Mouse (Mus musculus) cerebellum, postnatal 25 days (tissue): ENCODE data around the gene Eri3.

Experiments used
- DNase-seq, 2 experiments: peaks; one replicate each; pipeline ENCODE4 v3.0.0; 2021; ENCODE audit warnings: mixed read lengths in 2 of 2

The Eri3 gene

GRCm38 (mm10) chr4:117581626-117582025, 31.5 kb downstream of the Eri3 start:
- no peak for DNase-seq

DNA sequence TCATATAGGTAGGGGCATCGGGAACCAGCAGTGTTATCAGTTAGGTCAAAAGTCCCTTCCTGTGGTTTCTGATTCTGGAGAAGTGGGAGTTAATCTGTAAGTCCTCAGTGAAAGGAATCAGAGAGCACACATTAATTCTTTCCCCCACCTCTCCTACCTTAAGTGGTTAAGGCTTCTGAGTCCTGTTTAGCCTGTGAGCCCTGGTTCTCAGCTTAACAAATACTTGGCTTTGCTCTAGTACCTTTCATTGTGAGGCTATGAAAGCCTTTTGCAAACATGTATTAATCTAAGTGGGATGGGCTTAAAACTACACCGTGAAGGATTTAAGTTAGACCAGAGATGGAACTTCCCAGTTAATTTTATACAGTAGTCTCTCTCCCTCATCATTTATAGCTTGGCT, 35.8 kb downstream of the Eri3 start:
- DNase-seq, result no peak

DNA sequence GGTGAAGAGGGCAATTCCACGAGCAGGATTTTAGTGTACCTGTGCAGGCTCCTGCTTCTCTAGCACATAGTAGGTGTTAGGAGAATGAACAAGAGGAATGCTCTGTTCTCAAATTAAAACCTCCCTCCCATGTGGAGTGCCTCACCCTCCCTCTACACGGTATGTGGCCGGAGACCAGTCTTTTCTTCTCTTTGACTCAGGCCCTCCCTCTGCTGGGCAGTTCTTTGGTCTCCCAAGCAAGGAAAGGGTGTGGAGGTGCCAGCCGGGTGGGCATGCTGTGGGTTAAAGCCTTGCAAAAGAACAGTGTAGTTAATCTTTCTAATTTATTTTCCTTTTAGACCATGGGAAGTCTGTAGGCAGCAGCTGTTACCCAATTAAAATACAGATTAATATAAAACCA, 37.3 kb downstream of the Eri3 start:
- no peak for DNase-seq

DNA sequence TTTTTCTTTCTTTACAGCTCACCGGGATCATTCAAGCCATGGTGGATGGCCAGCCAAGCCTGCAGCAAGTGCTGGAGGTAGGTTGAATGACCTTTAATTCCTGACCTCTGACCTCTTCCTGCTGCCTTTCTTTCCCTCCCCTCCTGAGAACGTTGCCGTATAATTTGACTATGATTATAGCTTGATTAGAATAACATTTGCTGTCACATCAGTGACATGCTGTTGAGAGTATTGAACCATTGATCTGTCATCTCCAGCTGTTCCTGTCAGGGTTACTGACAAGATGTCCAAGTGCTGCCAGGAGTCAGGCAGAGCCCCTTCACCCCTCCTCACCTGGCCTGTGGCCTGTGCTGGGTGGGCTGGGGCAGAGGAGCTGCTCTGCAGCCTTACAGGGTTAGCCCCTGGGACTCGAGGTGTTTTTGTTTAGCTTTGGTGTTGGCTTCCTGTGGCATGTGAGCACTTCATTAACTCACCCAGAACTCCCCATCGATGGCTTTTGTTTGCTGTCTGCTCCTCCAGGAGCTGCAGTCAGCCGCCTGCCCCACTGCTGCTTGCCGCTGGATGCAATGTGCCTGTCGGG, 39.0 kb downstream of the Eri3 start:
- no peak for DNase-seq

DNA sequence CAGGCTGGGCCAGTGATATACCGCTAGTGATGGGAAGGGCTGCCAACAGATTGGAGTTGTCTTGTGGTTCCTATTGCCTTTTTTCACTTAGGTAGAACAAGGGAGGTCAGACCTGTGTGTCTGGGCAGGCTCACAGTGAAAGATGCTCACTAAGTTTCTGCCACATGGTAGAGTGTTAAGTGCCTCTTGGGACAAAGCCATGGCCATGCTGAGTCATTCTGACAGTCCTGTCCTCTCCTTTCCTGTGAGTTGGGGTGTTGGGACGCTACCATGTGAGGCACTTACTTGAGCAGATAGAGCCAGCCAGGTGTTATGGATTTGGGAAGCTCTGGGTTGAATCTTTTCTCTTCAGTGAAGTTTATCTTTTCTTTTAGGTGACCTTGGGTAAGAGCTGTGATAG, 40.6 kb downstream of the Eri3 start:
- DNase-seq, result no peak

DNA sequence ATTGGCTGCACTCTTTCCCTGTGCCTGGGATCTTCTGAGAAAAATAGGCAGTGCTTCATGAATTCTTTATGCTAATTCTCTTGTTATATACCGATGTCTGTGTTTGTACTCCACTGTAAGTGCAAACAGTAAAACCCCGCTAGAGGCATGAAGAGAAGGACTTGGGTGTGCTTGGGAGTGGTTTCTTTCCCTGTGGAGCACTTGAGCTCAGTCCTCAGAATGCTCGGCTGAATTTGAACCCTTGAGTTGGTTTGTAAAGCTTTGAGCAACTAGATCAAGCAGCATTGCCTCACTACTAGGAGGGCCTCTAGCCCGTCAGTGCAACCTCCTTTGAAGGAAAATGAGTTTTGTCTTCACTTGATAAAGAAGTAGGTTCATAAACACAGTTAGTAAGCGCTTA, 42.0 kb downstream of the Eri3 start:
- no peak for DNase-seq

- no peak for DNase-seq
Measured at GRCm38 (mm10) chr4:117595293-117595692, 45.1 kb downstream of the Eri3 start.

DNA sequence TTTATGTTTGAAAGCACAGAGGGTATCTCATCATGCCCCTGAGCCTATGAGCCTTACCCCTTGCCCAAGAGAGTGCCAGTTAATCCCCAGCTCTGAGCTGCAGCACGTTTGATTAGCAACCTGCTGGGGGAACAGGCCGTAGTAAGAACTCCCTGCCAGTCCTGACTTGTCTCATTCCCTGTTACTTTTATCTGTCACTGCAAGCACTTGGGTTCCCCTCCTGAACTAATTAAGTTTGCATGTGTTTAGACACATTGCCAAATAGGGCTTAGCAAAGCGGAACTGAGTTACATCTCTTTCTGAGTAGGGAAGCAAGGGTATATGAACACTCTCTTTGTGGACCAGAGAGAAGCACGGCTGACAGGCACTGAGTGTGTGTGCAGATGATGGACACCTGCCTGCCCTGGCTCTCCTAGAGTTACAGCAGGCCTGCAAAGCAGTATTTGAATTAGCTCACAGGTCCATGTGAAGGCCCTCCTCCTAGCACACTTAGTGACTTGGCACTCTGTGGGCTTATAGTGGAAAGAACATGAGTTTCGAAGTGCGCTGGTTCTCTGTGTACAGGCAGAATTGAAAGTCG, 49.9 kb downstream of the Eri3 start:
- no peak for DNase-seq

- no peak for DNase-seq
Measured at GRCm38 (mm10) chr4:117601338-117601776, 51.2 kb downstream of the Eri3 start.

GRCm38 (mm10) chr4:117605099-117605953, 55.2 kb downstream of the Eri3 start:
- DNase-seq, result peak; percentile 43 to 63

- no peak for DNase-seq
Measured at GRCm38 (mm10) chr4:117605954-117606227, 55.7 kb downstream of the Eri3 start.

- peak; percentile 32 to 44 for DNase-seq
Measured at GRCm38 (mm10) chr4:117606831-117607610, 56.9 kb downstream of the Eri3 start.

DNA sequence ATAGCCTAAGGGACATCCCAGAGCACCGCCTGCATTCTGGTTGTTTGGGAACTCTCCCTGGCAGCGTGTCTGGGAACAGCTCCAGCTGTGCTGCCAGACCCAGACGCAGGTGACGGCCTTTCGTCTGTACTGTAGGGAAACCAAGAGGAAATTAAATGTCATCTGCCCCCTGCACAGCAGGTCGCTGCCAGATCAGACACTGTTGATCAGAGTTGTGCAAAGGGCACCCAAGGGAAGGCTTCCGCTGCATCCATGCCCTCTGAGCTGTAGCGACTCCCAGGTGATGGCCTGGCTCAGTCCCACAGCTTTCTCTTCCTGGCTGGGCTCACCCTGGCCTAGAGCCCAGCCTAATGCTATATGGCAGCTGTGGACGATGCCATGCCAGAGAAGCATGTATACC, 58.1 kb downstream of the Eri3 start:
- DNase-seq, result peak; percentile 43 to 54

DNA sequence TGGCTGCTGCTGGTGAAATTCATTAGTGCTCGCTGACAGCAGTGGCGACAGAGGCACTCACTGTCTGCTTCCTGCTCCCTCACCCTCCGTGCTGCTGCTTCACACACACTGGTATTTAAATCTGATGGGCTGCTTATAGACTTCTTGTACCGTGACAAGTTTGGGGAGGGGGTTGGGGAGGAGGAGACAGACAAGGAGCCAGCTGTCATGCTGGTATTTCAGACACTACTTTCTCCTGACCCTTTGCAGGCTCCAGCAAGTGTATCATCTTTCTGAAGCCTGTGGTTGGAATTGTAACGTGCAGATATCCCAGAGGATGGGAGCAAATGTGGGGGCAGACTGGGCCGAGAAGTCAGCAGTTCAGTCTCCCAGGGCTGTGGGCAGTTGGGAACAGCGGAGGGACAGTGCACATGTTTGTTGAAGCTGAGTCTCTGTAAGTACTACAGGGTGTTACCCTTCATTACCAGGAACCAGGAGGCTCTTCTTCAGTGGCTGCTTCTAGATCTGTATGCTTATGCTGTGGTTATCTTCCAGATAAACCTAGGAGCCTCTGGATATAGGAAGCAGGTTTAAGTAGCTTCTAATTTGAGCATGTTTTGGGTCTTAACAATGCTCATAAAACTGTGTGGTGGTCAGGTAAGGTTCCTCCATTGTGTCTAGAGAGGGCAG, 59.3 kb downstream of the Eri3 start:
- no peak for DNase-seq

GRCm38 (mm10) chr4:117611385-117611784, 61.2 kb downstream of the Eri3 start:
- no peak for DNase-seq

GRCm38 (mm10) chr4:117611814-117612213, 61.6 kb downstream of the Eri3 start:
- DNase-seq, result no peak

GRCm38 (mm10) chr4:117612713-117613112, 62.5 kb downstream of the Eri3 start:
- no peak for DNase-seq

DNA sequence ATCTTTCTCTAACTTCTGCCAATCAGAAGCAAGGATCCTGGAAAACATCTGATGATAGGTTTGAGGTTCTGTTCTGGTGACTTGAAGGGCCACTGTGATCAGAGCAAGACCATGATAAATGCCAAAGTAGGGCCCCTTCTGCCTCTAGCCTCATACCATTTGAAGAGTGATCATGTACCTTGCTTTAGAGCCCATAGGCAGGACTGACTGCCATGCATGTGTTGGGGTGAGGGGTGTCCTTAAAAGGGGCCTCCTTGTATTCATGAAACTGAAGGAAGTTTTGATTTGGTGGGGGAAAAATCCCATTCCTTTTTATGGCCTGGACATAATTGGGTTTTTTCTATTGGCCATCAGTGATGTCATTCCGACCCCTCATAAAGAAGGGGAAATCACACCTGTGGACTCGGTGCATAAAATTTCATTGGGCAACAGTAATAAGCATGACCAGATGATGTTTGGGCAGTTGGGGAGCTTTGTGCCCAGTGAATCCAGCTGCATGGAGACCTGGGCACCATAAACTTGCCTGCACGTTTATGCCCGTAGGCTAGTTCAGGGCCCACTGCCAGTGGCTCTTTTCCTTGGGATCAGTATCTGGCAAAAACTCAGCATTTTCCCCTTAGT, 63.1 kb downstream of the Eri3 start:
- DNase-seq, result no peak

DNA sequence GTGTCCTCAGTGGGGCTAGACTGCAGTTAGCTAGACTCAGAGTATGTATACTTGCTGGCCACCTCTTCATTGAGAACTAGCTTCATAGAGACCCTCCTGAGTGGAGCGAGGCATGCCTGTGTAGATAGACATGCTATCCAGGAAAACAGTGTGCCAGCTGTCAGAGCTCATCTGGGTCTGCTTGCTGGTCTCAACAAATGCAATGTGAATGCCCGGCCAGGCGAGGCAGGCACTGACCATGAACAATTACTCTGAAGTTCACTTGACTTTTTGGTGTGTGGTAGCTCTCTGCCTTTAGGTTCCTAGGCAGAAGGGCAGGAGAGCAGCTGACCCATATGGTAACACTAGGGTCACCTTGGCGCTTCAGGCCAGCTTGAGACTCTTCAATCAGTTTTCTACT, 66.4 kb downstream of the Eri3 start:
- no peak for DNase-seq

DNA sequence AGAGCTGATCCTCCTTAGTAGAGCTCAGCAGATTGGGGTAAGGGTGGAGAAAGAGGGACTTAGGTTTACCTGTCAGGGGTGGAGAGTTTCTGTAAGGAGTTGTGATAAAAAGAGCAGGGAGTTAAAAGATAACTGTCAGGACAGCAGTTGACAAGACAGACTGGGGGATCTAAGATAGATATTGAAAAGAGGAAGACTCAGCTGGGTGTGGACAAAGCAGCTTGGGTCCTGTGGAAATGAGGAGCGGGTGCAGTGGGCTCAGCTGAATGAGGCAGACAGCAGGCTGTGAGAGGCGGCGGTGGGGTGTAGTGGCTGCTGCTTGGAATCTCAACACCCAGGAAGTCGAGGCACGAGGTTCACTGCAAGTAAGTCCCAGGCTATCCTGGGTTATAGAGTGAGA, 72.1 kb downstream of the Eri3 start:
- no peak for DNase-seq

DNA sequence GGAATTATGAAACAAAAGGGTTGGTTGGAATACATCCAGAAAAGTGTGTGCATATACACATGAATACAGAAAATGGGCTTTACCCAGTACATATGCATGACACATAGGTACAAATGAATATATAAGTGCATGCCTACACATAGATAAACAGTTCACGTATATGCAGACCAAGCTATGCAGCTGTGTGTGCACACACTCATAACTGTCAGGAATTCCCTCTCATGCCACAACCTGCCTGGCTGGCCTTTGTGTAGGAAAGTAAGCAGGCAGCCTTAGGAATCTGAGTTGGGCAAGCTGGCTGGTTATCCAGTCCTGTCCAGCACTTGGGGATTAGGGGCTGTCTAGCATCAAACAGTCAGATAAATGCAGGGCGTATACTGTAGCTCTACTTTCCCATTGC, 72.9 kb downstream of the Eri3 start:
- no peak for DNase-seq

- no peak for DNase-seq
Measured at GRCm38 (mm10) chr4:117624660-117625059, 74.5 kb downstream of the Eri3 start.

GRCm38 (mm10) chr4:117628464-117628863, 78.3 kb downstream of the Eri3 start:
- DNase-seq, result peak in 1 of 2 experiments; percentile 35
